Mouse (Mus musculus) brain, embryonic 14.5 days (tissue): ENCODE data around the gene Adgrl3.

Experiments
- CTCF ChIP-seq: fragments of 200-500 bp; IDR thresholded peaks from 2 replicates; pipeline ENCODE4 v1.5.1; 2012; ENCODE audit warnings: inconsistent platforms, mild to moderate bottlenecking, moderate library complexity, borderline replicate concordance; ENCODE audit not compliant: insufficient read depth, insufficient read length; ENCODE audit errors: extremely low read depth
- POLR2A ChIP-seq: fragments of 200-500 bp; IDR thresholded peaks from 2 replicates; pipeline ENCODE4 v1.6.1; 2012; ENCODE audit warnings: mild to moderate bottlenecking, inconsistent platforms, borderline replicate concordance; ENCODE audit not compliant: poor library complexity, insufficient read depth, insufficient read length, severe bottlenecking; ENCODE audit errors: extremely low read depth

- TF ChIP-seq CTCF (no peak), POLR2A (no peak)
Measured at GRCm38 (mm10) chr5:81359560-81359959, 339.6 kb downstream of the Adgrl3 start.
